Mouse (Mus musculus): ENCODE results near the gene Kdm6b. TPM values are rescaled to one million over a fixed set of nuclear protein-coding genes. Genes with fewer than 3 reads are reported as not detected.
A peak's percentile ranks its signal among the peaks of the same experiment; 100 is the strongest.

Gene Kdm6b
- total and polyA plus RNA-seq, 2 experiments from 2014 or later: 10.5 to 20.5 TPM

GRCm38 (mm10) chr11:69406867-69407723, 6.4 kb downstream of the Kdm6b start:
- H3K4me3 ChIP-seq (ENCODE audit: low read length): no peak overlapping the region
- H3K9ac ChIP-seq (replicated peaks; ENCODE audit: low read length): 0 out of 2 replicates have a peak overlapping the region, but pooled peaks have one; percentile 91
- DNase-seq (ENCODE audit: low spot score) (no peak), ATAC-seq (no peak)
- peak overlapping the region; percentile 98; the same call in 1 of the 2 replicates for H3K4me2 ChIP-seq (ENCODE audit: low read depth, low read length)
- no peaks in the 10 kb centered on the region for H3K9me3 ChIP-seq (ENCODE audit: low read length)
- WGBS: 91% methylated on average over 16 of the region's 16 CpGs
- 0 out of 2 replicates have a peak, but pooled peaks cover 10% of the 10 kb centered on the region for H3K4me1 ChIP-seq (ENCODE audit: insufficient read depth, low read length)
- H3K36me3 ChIP-seq (ENCODE audit: insufficient read depth, low read length): peaks cover 49% of the 10 kb centered on the region
- H3K27me3 ChIP-seq (ENCODE audit: insufficient read depth, low read length): no peaks in the 10 kb centered on the region
- no peak overlapping the region for H3K27ac ChIP-seq
- TF ChIP-seq CTCF (IDR thresholded peaks at IDR 0.05; ENCODE audit: low read depth): no peak

- Histone ChIP-seq H3K27ac (no peak overlapping the region), H3K36me3 (ENCODE audit: insufficient read depth, low read length) (peaks cover 57% of the 10 kb centered on the region), H3K4me2 (ENCODE audit: low read depth, low read length) (no peak overlapping the region), H3K4me3 (ENCODE audit: low read length) (no peak overlapping the region), H3K27me3 (ENCODE audit: insufficient read depth, low read length) (no peaks in the 10 kb centered on the region), H3K4me1 (ENCODE audit: insufficient read depth, low read length) (0 out of 2 replicates have a peak, but pooled peaks cover 9% of the 10 kb centered on the region), H3K9me3 (ENCODE audit: low read length) (no peaks in the 10 kb centered on the region), H3K9ac (replicated peaks; ENCODE audit: low read length) (no peak overlapping the region)
- DNase-seq (ENCODE audit: low spot score): no peak
- WGBS: 85% methylated on average over 19 of the region's 19 CpGs
- TF ChIP-seq CTCF (IDR thresholded peaks at IDR 0.05; ENCODE audit: low read depth): no peak
- ATAC-seq: no peak
These were observed 7.2 kb downstream of the Kdm6b start for GRCm38 (mm10) chr11:69406282-69406681.

- no peak for TF ChIP-seq CTCF (IDR thresholded peaks at IDR 0.05; ENCODE audit: low read depth)
- no peak for DNase-seq (ENCODE audit: low spot score)
- Histone ChIP-seq H3K4me2 (ENCODE audit: low read depth, low read length) (no peak overlapping the region), H3K27me3 (ENCODE audit: insufficient read depth, low read length) (no peaks in the 10 kb centered on the region), H3K9me3 (ENCODE audit: low read length) (no peaks in the 10 kb centered on the region), H3K4me1 (ENCODE audit: insufficient read depth, low read length) (0 out of 2 replicates have a peak, but pooled peaks cover 9% of the 10 kb centered on the region), H3K36me3 (ENCODE audit: insufficient read depth, low read length) (peaks cover 61% of the 10 kb centered on the region), H3K4me3 (ENCODE audit: low read length) (no peak overlapping the region), H3K9ac (replicated peaks; ENCODE audit: low read length) (no peak overlapping the region), H3K27ac (no peak overlapping the region)
- ATAC-seq: no peak
- 90% methylated on average over 24 of the region's 24 CpGs for WGBS
These were observed 7.9 kb downstream of the Kdm6b start for GRCm38 (mm10) chr11:69405397-69406200.

GRCm38 (mm10) chr11:69404595-69405396, 8.7 kb downstream of the Kdm6b start:
- no peak for ATAC-seq
- no peaks in the 10 kb centered on the region for H3K9me3 ChIP-seq (ENCODE audit: low read length)
- DNase-seq (ENCODE audit: low spot score): no peak
- H3K4me2 ChIP-seq (ENCODE audit: low read depth, low read length): no peak overlapping the region
- no peak overlapping the region for H3K4me3 ChIP-seq (ENCODE audit: low read length)
- WGBS: 93% methylated on average over 24 of the region's 24 CpGs
- no peaks in the 10 kb centered on the region for H3K27me3 ChIP-seq (ENCODE audit: insufficient read depth, low read length)
- no peak overlapping the region for H3K27ac ChIP-seq
- 0 out of 2 replicates have a peak, but pooled peaks cover 9% of the 10 kb centered on the region for H3K4me1 ChIP-seq (ENCODE audit: insufficient read depth, low read length)
- TF ChIP-seq CTCF (IDR thresholded peaks at IDR 0.05; ENCODE audit: low read depth): no peak
- no peak overlapping the region for H3K9ac ChIP-seq (replicated peaks; ENCODE audit: low read length)
- H3K36me3 ChIP-seq (ENCODE audit: insufficient read depth, low read length): peaks cover 69% of the 10 kb centered on the region

- DNase-seq (ENCODE audit: low spot score) (no peak), ATAC-seq (no peak)
- no peak overlapping the region for H3K4me3 ChIP-seq (ENCODE audit: low read length)
- H3K4me2 ChIP-seq (ENCODE audit: low read depth, low read length): no peak overlapping the region
- no peak for TF ChIP-seq CTCF (IDR thresholded peaks at IDR 0.05; ENCODE audit: low read depth)
- H3K27me3 ChIP-seq (ENCODE audit: insufficient read depth, low read length): no peaks in the 10 kb centered on the region
- no peak overlapping the region for H3K27ac ChIP-seq
- H3K4me1 ChIP-seq (ENCODE audit: insufficient read depth, low read length): 0 out of 2 replicates have a peak, but pooled peaks cover 9% of the 10 kb centered on the region
- H3K9me3 ChIP-seq (ENCODE audit: low read length): no peaks in the 10 kb centered on the region
- H3K9ac ChIP-seq (replicated peaks; ENCODE audit: low read length): no peak overlapping the region
- 91% methylated on average over 38 of the region's 38 CpGs for WGBS
- H3K36me3 ChIP-seq (ENCODE audit: insufficient read depth, low read length): peaks cover 72% of the 10 kb centered on the region
These were observed 9.5 kb downstream of the Kdm6b start for GRCm38 (mm10) chr11:69403691-69404594.

All from hindbrain, postnatal 0 days (tissue).